Mouse (Mus musculus) heart, adult 11 months (tissue): ENCODE results near the gene Bach1.

ENCODE experiments used
- DNase-seq: peaks from one replicate; pipeline ENCODE4 v3.0.0; 2022

Gene Bach1

GRCm38 (mm10) chr16:87741034-87741715, 42.4 kb downstream of the Bach1 start:
- DNase-seq: peak; percentile 76

- no peak for DNase-seq
Measured at GRCm38 (mm10) chr16:87743661-87744060, 44.9 kb downstream of the Bach1 start.

GRCm38 (mm10) chr16:87744338-87744737, 45.6 kb downstream of the Bach1 start:
- peak; percentile 51 for DNase-seq

- DNase-seq: no peak
Measured at GRCm38 (mm10) chr16:87745192-87745945, 46.6 kb downstream of the Bach1 start.

- peak; percentile 96 for DNase-seq
Measured at GRCm38 (mm10) chr16:87746728-87747127, 48.0 kb downstream of the Bach1 start.

- no peak for DNase-seq
Measured at GRCm38 (mm10) chr16:87751243-87751642, 52.5 kb downstream of the Bach1 start.

GRCm38 (mm10) chr16:87752482-87752881, 53.7 kb downstream of the Bach1 start:
- DNase-seq: peak; percentile 87

GRCm38 (mm10) chr16:87754858-87755257, 56.1 kb downstream of the Bach1 start:
- DNase-seq: peak; percentile 90

- DNase-seq: no peak
Measured at GRCm38 (mm10) chr16:87755915-87756314, 57.2 kb downstream of the Bach1 start.

GRCm38 (mm10) chr16:87758016-87758415, 59.3 kb downstream of the Bach1 start:
- no peak for DNase-seq

GRCm38 (mm10) chr16:87764668-87765109, 65.9 kb downstream of the Bach1 start:
- no peak for DNase-seq

- DNase-seq: no peak
Measured at GRCm38 (mm10) chr16:87765984-87766383, 67.2 kb downstream of the Bach1 start.

GRCm38 (mm10) chr16:87770576-87770975, 71.8 kb downstream of the Bach1 start:
- no peak for DNase-seq

- DNase-seq: no peak
Measured at GRCm38 (mm10) chr16:87771926-87772325, 73.2 kb downstream of the Bach1 start.

GRCm38 (mm10) chr16:87774398-87774797, 75.7 kb downstream of the Bach1 start:
- DNase-seq: no peak

GRCm38 (mm10) chr16:87777373-87777772, 78.6 kb downstream of the Bach1 start:
- DNase-seq: no peak

GRCm38 (mm10) chr16:87781637-87782036, 82.9 kb downstream of the Bach1 start:
- DNase-seq: no peak
